ENCODE assay signal across 17 mouse cellular contexts in the genomic region with DNA sequence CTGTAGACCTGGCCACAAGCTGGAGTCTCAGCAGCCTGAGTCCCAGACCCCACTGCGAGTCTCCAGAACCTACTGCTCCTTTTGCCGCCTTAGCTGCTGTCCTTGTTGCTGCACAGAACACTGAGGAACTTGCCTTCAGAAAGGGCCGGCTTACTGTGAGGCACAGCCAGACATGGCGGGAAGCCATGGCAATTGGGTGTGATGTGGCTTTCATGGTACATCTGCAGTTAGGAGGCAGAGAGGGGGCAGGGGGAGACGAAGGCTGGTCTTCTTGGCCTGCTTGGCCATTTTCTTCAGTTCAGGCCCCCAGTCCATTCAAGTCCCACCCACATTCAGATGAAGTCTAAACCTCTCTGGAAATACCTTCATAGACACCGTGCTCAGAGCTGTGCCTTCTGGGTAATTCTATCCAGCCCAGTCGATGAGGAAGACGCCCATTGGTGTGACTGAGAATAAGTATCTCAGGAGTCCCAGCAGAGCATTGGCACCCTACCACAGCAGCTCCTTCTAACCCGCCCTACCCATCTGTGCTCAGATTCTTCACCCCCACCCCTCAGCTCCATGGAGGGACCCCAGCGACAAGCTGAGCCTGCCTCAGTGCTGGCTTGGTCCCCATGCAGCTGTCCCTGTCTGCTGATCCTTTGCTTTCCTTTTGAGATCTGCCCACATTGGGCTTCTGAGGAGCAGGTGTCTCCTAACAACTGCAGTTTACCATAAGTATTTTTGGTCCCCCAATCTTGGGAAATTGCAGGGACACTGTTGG. TPM values are rescaled to one million over a fixed set of nuclear protein-coding genes. Genes with fewer than 3 reads are reported as not detected.
A peak's percentile ranks its signal among the peaks of the same experiment; 100 is the strongest.
DNase-seq lines count a peak whose midpoint lies in the region; ATAC-seq and TF ChIP-seq lines count a peak whose summit lies in the region.
"Had no signal": no experiment of that assay in that cellular context is flagged by ENCODE, and none has a peak within 500 bp of the region (broad histone marks: within the 10 kb centered on the region; RNA-seq: fewer than 3 reads in every experiment).

No protein-coding gene starts in this region.

- no peaks in the 10 kb centered on the region for H3K36me3 ChIP-seq in midbrain, embryonic 16.5 days (ENCODE audit: control insufficient read depth, insufficient read depth, low read length)
- H3K36me3 ChIP-seq in midbrain, embryonic 15.5 days (replicated peaks): no peaks in the 10 kb centered on the region

- no peak overlapping the region for H3K4me3 ChIP-seq in gastrocnemius, adult 2 months
- H3K4me3 ChIP-seq in midbrain, embryonic 16.5 days (ENCODE audit: low read depth, low read length): no peak overlapping the region
- H3K4me3 ChIP-seq in midbrain, embryonic 15.5 days: no peak overlapping the region

- intact Hi-C loops in gastrocnemius, adult 2 months (cut with DNase I): no loop called here
- intact Hi-C loops in left cerebral cortex, postnatal 25 days (cut with DNase I): no loop called here
- intact Hi-C loops in gastrocnemius, postnatal 14 days (cut with DNase I; ENCODE audit: low total_unique reads): no loop called here

- peaks cover 12% of the 10 kb centered on the region for H3K4me1 ChIP-seq in midbrain, embryonic 16.5 days (ENCODE audit: control insufficient read depth, insufficient read depth, low read length)
- H3K4me1 ChIP-seq in midbrain, embryonic 15.5 days: peaks cover 13% of the 10 kb centered on the region

- DNase-seq in gastrocnemius, adult 2 months: peak; percentile 51
- no peak for DNase-seq in gastrocnemius, postnatal 4 days (ENCODE audit: low spot score in 2 of 2)
- DNase-seq in left cerebral cortex, postnatal 25 days (ENCODE audit: low spot score in 2 of 2): peak; percentile 46 to 78
- DNase-seq in urinary bladder, adult 2 months (ENCODE audit: low spot score): no peak
- no peak for DNase-seq in gastrocnemius, postnatal 14 days
- DNase-seq: adrenal gland, postnatal 25 days; cerebellum, adult 9-10 months had no signal

- no peak for TF ChIP-seq CTCF in gastrocnemius, adult 2 months (IDR thresholded peaks at IDR 0.05)

- H3K4me2 ChIP-seq in midbrain, embryonic 16.5 days (ENCODE audit: low read length): no peak overlapping the region
- H3K4me2 ChIP-seq in midbrain, embryonic 15.5 days: no peak overlapping the region

- H3K27ac ChIP-seq in gastrocnemius, adult 2 months: peak overlapping the region; percentile 49
- 0 out of 2 replicates have a peak overlapping the region, but pooled peaks have one; percentile 3 for H3K27ac ChIP-seq in midbrain, embryonic 16.5 days (ENCODE audit: low read length)
- H3K27ac ChIP-seq in midbrain, embryonic 15.5 days: no peak overlapping the region

- no peaks in the 10 kb centered on the region for H3K27me3 ChIP-seq in midbrain, embryonic 16.5 days (ENCODE audit: control insufficient read depth, insufficient read depth, low read depth, low read length)
- H3K27me3 ChIP-seq in midbrain, embryonic 15.5 days (replicated peaks): no peaks in the 10 kb centered on the region

- no peaks in the 10 kb centered on the region for H3K9me3 ChIP-seq in midbrain, embryonic 16.5 days (replicated peaks; ENCODE audit: control insufficient read depth, low read length, poor library complexity, severe bottlenecking)
- H3K9me3 ChIP-seq in midbrain, embryonic 15.5 days: no peaks in the 10 kb centered on the region

- WGBS in midbrain, embryonic 16.5 days: 84% methylated on average over 10 of the region's 10 CpGs
- WGBS in midbrain, embryonic 15.5 days: 82% methylated on average over 10 of the region's 10 CpGs

- H3K9ac ChIP-seq in midbrain, embryonic 16.5 days (ENCODE audit: low read depth, low read length): no peak overlapping the region
- H3K9ac ChIP-seq in midbrain, embryonic 15.5 days: no peak overlapping the region

- no peak for ATAC-seq in midbrain, embryonic 16.5 days
- ATAC-seq in midbrain, embryonic 15.5 days (replicated peaks): no peak
- no peak for ATAC-seq in megakaryocyte-erythroid progenitor cell, adult 5-6 weeks (replicated peaks; ENCODE audit: low FRiP score, low TSS enrichment, poor library complexity, severe bottlenecking)

RNA-seq across cellular contexts. Expression of gene Crybb2, which starts 24.2 kb away (rescaled TPM):
- not detected for total RNA-seq in gastrocnemius, adult 2 months (2021)
- total RNA-seq in gastrocnemius, postnatal 4 days (2021): not detected
- polyA plus RNA-seq in midbrain, embryonic 16.5 days (2015; fragmentation: Nextera tagmentation; extraction: Ambion mirVana): not detected in 2 replicates
- polyA plus RNA-seq in midbrain, embryonic 15.5 days (2015; fragmentation: Nextera tagmentation; extraction: Ambion mirVana): not detected in 2 replicates
- total RNA-seq in left cerebral cortex, postnatal 25 days (2021): not detected
- not detected in 2 replicates for polyA plus RNA-seq in urinary bladder, adult 2 months (2012; rRNA removed)
- not detected in 2 replicates for total RNA-seq in megakaryocyte-erythroid progenitor cell, adult 5-6 weeks (2014; fragmentation: Nextera tagmentation)
- total RNA-seq in megakaryocyte-erythroid progenitor cell, adult 5-6 weeks (2017): not detected in 2 replicates
- not detected for total RNA-seq in gastrocnemius, postnatal 14 days (2021)
- total RNA-seq: adrenal gland, postnatal 25 days; gastrocnemius, adult 8-10 months; layer of hippocampus, adult 8-10 months; neutrophil, adult 5-6 weeks had no signal
- polyA plus RNA-seq: embryonic facial prominence, embryonic 11.5 days; heart, embryonic 14.5 days; intestine, embryonic 14.5 days; liver, embryonic 16.5 days had no signal

RNA-seq across cellular contexts. Expression of gene Grk3, which starts 30.1 kb away (rescaled TPM):
- total RNA-seq in gastrocnemius, adult 2 months (2021): 1 to 10 TPM; 4.6 to 5.0 TPM
- total RNA-seq in gastrocnemius, postnatal 4 days (2021): 1 to 10 TPM; 7.4 to 8.4 TPM
- polyA plus RNA-seq in midbrain, embryonic 16.5 days (2015; fragmentation: Nextera tagmentation; extraction: Ambion mirVana): 30.7 and 31.5 TPM in 2 replicates
- 27.2 and 31.8 TPM in 2 replicates for polyA plus RNA-seq in midbrain, embryonic 15.5 days (2015; fragmentation: Nextera tagmentation; extraction: Ambion mirVana)
- 10 to 100 TPM; 64.5 to 72.0 TPM for total RNA-seq in left cerebral cortex, postnatal 25 days (2021)
- polyA plus RNA-seq in urinary bladder, adult 2 months (2012; rRNA removed): 5.9 and 9.1 TPM in 2 replicates
- total RNA-seq in megakaryocyte-erythroid progenitor cell, adult 5-6 weeks (2014; fragmentation: Nextera tagmentation): 9.7 and 25.0 TPM in 2 replicates
- total RNA-seq in megakaryocyte-erythroid progenitor cell, adult 5-6 weeks (2017): 11.7 and 18.7 TPM in 2 replicates
- 1 to 10 TPM; 3.7 to 4.1 TPM for total RNA-seq in gastrocnemius, postnatal 14 days (2021)

RNA-seq across cellular contexts. Expression of gene Crybb3, which starts 35.7 kb away (rescaled TPM):
- 1 to 10 TPM in 1 of 2 experiments, under 1 TPM in 1; 0.79 to 1.0 TPM for total RNA-seq in gastrocnemius, adult 2 months (2021)
- 1 to 10 TPM; 1.8 to 2.0 TPM for total RNA-seq in gastrocnemius, postnatal 4 days (2021)
- 0.60 and 2.3 TPM in 2 replicates for polyA plus RNA-seq in midbrain, embryonic 16.5 days (2015; fragmentation: Nextera tagmentation; extraction: Ambion mirVana)
- polyA plus RNA-seq in midbrain, embryonic 15.5 days (2015; fragmentation: Nextera tagmentation; extraction: Ambion mirVana): 1.1 and 1.6 TPM in 2 replicates
- total RNA-seq in left cerebral cortex, postnatal 25 days (2021): 1 to 10 TPM in 1 of 2 experiments, under 1 TPM in 1; 0.69 to 1.7 TPM
- 5.4 and 6.1 TPM in 2 replicates for polyA plus RNA-seq in urinary bladder, adult 2 months (2012; rRNA removed)
- total RNA-seq in megakaryocyte-erythroid progenitor cell, adult 5-6 weeks (2014; fragmentation: Nextera tagmentation): not detected in 2 replicates
- not detected in 2 replicates for total RNA-seq in megakaryocyte-erythroid progenitor cell, adult 5-6 weeks (2017)
- total RNA-seq in gastrocnemius, postnatal 14 days (2021): 1 to 10 TPM in 1 of 2 experiments, under 1 TPM in 1; 0.94 to 2.0 TPM
- total RNA-seq: neutrophil, adult 5-6 weeks had no signal
- polyA plus RNA-seq: liver, embryonic 16.5 days had no signal

Comparison
In these comparisons a context has a peak if more than half of its experiments do, and no peak if none do; other contexts are left out.
1. DNase-seq: peak in gastrocnemius, adult 2 months (single experiment) and left cerebral cortex, postnatal 25 days (2 of 2); none in gastrocnemius, postnatal 4 days (0 of 2), urinary bladder, adult 2 months (single experiment) and gastrocnemius, postnatal 14 days (single experiment).